Mouse (Mus musculus): ENCODE measurements around the gene Dock6. TPM values are rescaled to one million over a fixed set of nuclear protein-coding genes. Genes with fewer than 3 reads are reported as not detected.
"Not testable (repeated sequence)": the region's sequence is repeated elsewhere in the genome, so short reads cannot be mapped to it uniquely, and the experiment has no call there.

Gene Dock6
- total and polyA plus RNA-seq, 3 experiments = 5.0 to 21.3 TPM; not detected in 1

DNA sequence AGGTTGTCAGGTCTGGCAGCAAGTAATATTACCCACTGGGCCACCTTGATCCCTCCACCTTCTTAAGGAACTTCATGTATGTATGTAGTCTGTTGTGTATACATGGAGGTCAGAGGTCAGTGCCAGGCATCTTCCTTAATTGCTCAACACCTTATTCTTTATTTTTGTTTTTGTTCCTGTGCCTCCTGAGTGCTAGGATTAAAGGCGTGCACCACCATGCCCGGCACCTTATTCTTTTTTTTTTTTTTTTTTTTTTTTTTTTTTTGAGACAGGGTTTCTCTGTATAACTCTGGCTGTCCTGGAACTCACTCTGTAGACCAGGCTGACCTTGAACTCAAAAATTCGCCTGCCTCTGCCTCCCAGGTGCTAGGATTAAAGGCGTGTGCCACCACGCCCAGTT is 79.0 kb downstream of the Dock6 start:
- not testable (repeated sequence) for H3K4me1 ChIP-seq (ENCODE audit: control insufficient read depth in 1 of 2, insufficient read depth in 2 of 2, low read length in 2 of 2); DNase-seq (ENCODE audit: low read depth, low spot score); H3K79me2 ChIP-seq (ENCODE audit: control insufficient read depth, insufficient read depth, low read length, poor library complexity); H3K4me3 ChIP-seq (ENCODE audit: control insufficient read depth in 1 of 2, insufficient read depth in 1 of 2, low read depth in 2 of 2, low read length in 2 of 2); H3K27me3 ChIP-seq (ENCODE audit: control insufficient read depth in 1 of 2, insufficient read depth in 2 of 2, low read length in 2 of 2); H3K9ac ChIP-seq (ENCODE audit: control insufficient read depth, low read depth, low read length, poor library complexity, severe bottlenecking); H3K27ac ChIP-seq (ENCODE audit: control insufficient read depth, low read depth, low read length); H3K36me3 ChIP-seq (ENCODE audit: control insufficient read depth in 1 of 2, insufficient read depth in 2 of 2, low read length in 2 of 2); H3K9me3 ChIP-seq (replicated peaks; ENCODE audit: insufficient read depth, low read length)
- peak; percentile 64 for TF ChIP-seq ZNF384 (IDR thresholded peaks at IDR 0.05; ENCODE audit: low read depth, low read length)

- Histone ChIP-seq H3K27me3 (ENCODE audit: control insufficient read depth in 1 of 2, insufficient read depth in 2 of 2, low read length in 2 of 2) (no peaks in the 10 kb centered on the region), H3K4me1 (ENCODE audit: control insufficient read depth in 1 of 2, insufficient read depth in 2 of 2, low read length in 2 of 2) (peaks cover 0 to under 1% of the 10 kb centered on the region in 2 experiments; a peak in 1 of 4 replicates), H3K9me3 (replicated peaks; ENCODE audit: insufficient read depth, low read length) (no peaks in the 10 kb centered on the region), H3K27ac (ENCODE audit: control insufficient read depth, low read depth, low read length) (no peak overlapping the region), H3K4me3 (ENCODE audit: control insufficient read depth in 1 of 2, insufficient read depth in 1 of 2, low read depth in 2 of 2, low read length in 2 of 2) (no peak overlapping the region), H3K36me3 (ENCODE audit: control insufficient read depth in 1 of 2, insufficient read depth in 2 of 2, low read length in 2 of 2) (no peaks in the 10 kb centered on the region), H3K79me2 (ENCODE audit: control insufficient read depth, insufficient read depth, low read length, poor library complexity) (no peaks in the 10 kb centered on the region), H3K9ac (ENCODE audit: control insufficient read depth, low read depth, low read length, poor library complexity, severe bottlenecking) (no peak overlapping the region)
- DNase-seq (ENCODE audit: low read depth, low spot score) = no peak
- no peak for TF ChIP-seq RCOR1 (IDR thresholded peaks at IDR 0.05; ENCODE audit: low read depth, low read length)
- no peak for TF ChIP-seq MEF2A (IDR thresholded peaks at IDR 0.05; ENCODE audit: extremely low read depth, insufficient replicate concordance, low read depth, low read length, poor library complexity, severe bottlenecking)
- no peak for TF ChIP-seq POLR2A (IDR thresholded peaks at IDR 0.05; ENCODE audit: control insufficient read depth in 1 of 2, insufficient read depth in 1 of 2, low read depth in 1 of 2, low read length in 2 of 2, poor library complexity in 1 of 2)
- TF ChIP-seq TBP (IDR thresholded peaks at IDR 0.05; ENCODE audit: low read depth, low read length) = no peak
- TF ChIP-seq BHLHE40 (IDR thresholded peaks at IDR 0.05; ENCODE audit: borderline replicate concordance, low read depth, low read length) = no peak
- TF ChIP-seq RAD21 (IDR thresholded peaks at IDR 0.05; ENCODE audit: low read depth, low read length) = no peak
- TF ChIP-seq MAZ (IDR thresholded peaks at IDR 0.05; ENCODE audit: low read depth, low read length) = no peak
- no peak for TF ChIP-seq MAX (IDR thresholded peaks at IDR 0.05; ENCODE audit: low read length)
- no peak for TF ChIP-seq ZNF384 (IDR thresholded peaks at IDR 0.05; ENCODE audit: low read depth, low read length)
- TF ChIP-seq POLR2AphosphoS2 (IDR thresholded peaks at IDR 0.05; ENCODE audit: low read length) = no peak
These were observed 82.8 kb downstream of the Dock6 start for GRCm38 (mm10) chr9:21769558-21770183.

GRCm38 (mm10) chr9:21768511-21769411 is 83.7 kb downstream of the Dock6 start:
- no peak overlapping the region for H3K4me3 ChIP-seq (ENCODE audit: control insufficient read depth in 1 of 2, insufficient read depth in 1 of 2, low read depth in 2 of 2, low read length in 2 of 2)
- H3K27me3 ChIP-seq (ENCODE audit: control insufficient read depth in 1 of 2, insufficient read depth in 2 of 2, low read length in 2 of 2) = no peaks in the 10 kb centered on the region
- no peaks in the 10 kb centered on the region for H3K9me3 ChIP-seq (replicated peaks; ENCODE audit: insufficient read depth, low read length)
- no peak overlapping the region for H3K27ac ChIP-seq (ENCODE audit: control insufficient read depth, low read depth, low read length)
- TF ChIP-seq TAL1 (IDR thresholded peaks at IDR 0.05; ENCODE audit: low read length) (0 out of 2 replicates have a peak, but pooled peaks have one; percentile 3), MAZ (IDR thresholded peaks at IDR 0.05; ENCODE audit: low read depth, low read length) (no peak)
- no peaks in the 10 kb centered on the region for H3K36me3 ChIP-seq (ENCODE audit: control insufficient read depth in 1 of 2, insufficient read depth in 2 of 2, low read length in 2 of 2)
- DNase-seq (ENCODE audit: low read depth, low spot score) = no peak
- no peaks in the 10 kb centered on the region for H3K4me1 ChIP-seq (ENCODE audit: control insufficient read depth in 1 of 2, insufficient read depth in 2 of 2, low read length in 2 of 2)
- no peak overlapping the region for H3K9ac ChIP-seq (ENCODE audit: control insufficient read depth, low read depth, low read length, poor library complexity, severe bottlenecking)
- no peaks in the 10 kb centered on the region for H3K79me2 ChIP-seq (ENCODE audit: control insufficient read depth, insufficient read depth, low read length, poor library complexity)
